Mouse (Mus musculus) hindbrain, embryonic 16.5 days (tissue): ENCODE results near the gene Trip12. TPM values are rescaled to one million over a fixed set of nuclear protein-coding genes. Genes with fewer than 3 reads are reported as not detected.

Experiments used
- ATAC-seq: fragments of 200-750 bp; cut with Nextera tagmentation; 2 replicates; pipeline ENCODE4 v1.8.0; 2017; ENCODE audit warnings: moderate TSS enrichment, moderate library complexity
- H3K27ac ChIP-seq: fragments of 300-500 bp; sonication (generic); 2 replicates; pipeline ENCODE4 v1.5.1; 2014; ENCODE audit warnings: low read depth, mild to moderate bottlenecking, control low read depth, low read length, moderate library complexity
- H3K27me3 ChIP-seq: fragments of 300-500 bp; sonication (generic); replicated peaks from 2 replicates; pipeline ENCODE4 v1.6.1; 2014; ENCODE audit warnings: low read length; ENCODE audit not compliant: control insufficient read depth, insufficient read depth
- H3K36me3 ChIP-seq: fragments of 300-500 bp; sonication (generic); 2 replicates; pipeline ENCODE4 v1.6.1; 2014; ENCODE audit warnings: mild to moderate bottlenecking, low read length, moderate library complexity, mixed read lengths; ENCODE audit not compliant: control insufficient read depth, insufficient read depth
- H3K4me1 ChIP-seq: fragments of 300-500 bp; sonication (generic); 2 replicates; pipeline ENCODE4 v1.6.1; 2014; ENCODE audit warnings: low read depth, low read length; ENCODE audit not compliant: control insufficient read depth, insufficient read depth
- H3K4me2 ChIP-seq: fragments of 300-500 bp; sonication (generic); 2 replicates; pipeline ENCODE4 v1.6.1; 2014; ENCODE audit warnings: mild to moderate bottlenecking, low read length, control low read depth, moderate library complexity
- H3K4me3 ChIP-seq: fragments of 300-500 bp; sonication (generic); 2 replicates; pipeline ENCODE4 v1.5.1; 2014; ENCODE audit warnings: mild to moderate bottlenecking, low read length, control low read depth, moderate library complexity
- H3K9ac ChIP-seq: fragments of 300-500 bp; sonication (generic); 2 replicates; pipeline ENCODE4 v1.6.1; 2014; ENCODE audit warnings: low read depth, mild to moderate bottlenecking, control low read depth, low read length, moderate library complexity
- H3K9me3 ChIP-seq: fragments of 300-500 bp; sonication (generic); 2 replicates; pipeline ENCODE4 v1.6.1; 2014; ENCODE audit warnings: mild to moderate bottlenecking, low read length, moderate library complexity; ENCODE audit not compliant: control insufficient read depth
- WGBS: fragments of 180-500 bp; shearing (Covaris S2); extraction: QIAGEN DNeasy Blood & Tissue Kit; methylation state at CpG from one replicate; pipeline ENCODE4 v1.1.7; 2014; 5-methylcytosine and 5-hydroxymethylcytosine counted together
- polyA plus RNA-seq: library from polyadenylated mRNA; unstranded; fragments of >200 nt; fragmentation: Nextera tagmentation; extraction: Ambion mirVana; gene quantifications from 2 replicates; pipeline ENCODE4 v1.2.1, GENCODE M21; 2015

The Trip12 gene
- polyA plus RNA-seq, 1 experiment from 2014 or later = 37.6 TPM

GRCm38 (mm10) chr1:84758843-84759242 lies 81.5 kb downstream of the Trip12 start:
- H3K9ac ChIP-seq = no peak overlapping the region
- peaks cover 28% of the 10 kb centered on the region for H3K36me3 ChIP-seq
- H3K27ac ChIP-seq = no peak overlapping the region
- no peaks in the 10 kb centered on the region for H3K4me1 ChIP-seq
- H3K4me3 ChIP-seq = no peak overlapping the region
- WGBS = 88% methylated on average over 4 of the region's 4 CpGs
- no peak overlapping the region for H3K4me2 ChIP-seq
- no peaks in the 10 kb centered on the region for H3K9me3 ChIP-seq
- ATAC-seq = no peak
- no peaks in the 10 kb centered on the region for H3K27me3 ChIP-seq

GRCm38 (mm10) chr1:84742156-84742555 lies 98.2 kb downstream of the Trip12 start:
- no peak overlapping the region for H3K4me3 ChIP-seq

GRCm38 (mm10) chr1:84740080-84740479 lies 100.2 kb downstream of the Trip12 start:
- no peak overlapping the region for H3K4me3 ChIP-seq
- no peaks in the 10 kb centered on the region for H3K27me3 ChIP-seq
- no peak for ATAC-seq
- WGBS = 97% methylated on average over 1 of the region's 1 CpGs
- H3K4me1 ChIP-seq = no peaks in the 10 kb centered on the region
- H3K36me3 ChIP-seq = peaks cover 32% of the 10 kb centered on the region
- no peak overlapping the region for H3K27ac ChIP-seq
- no peaks in the 10 kb centered on the region for H3K9me3 ChIP-seq
- H3K4me2 ChIP-seq = no peak overlapping the region
- H3K9ac ChIP-seq = no peak overlapping the region

More at GRCm38 (mm10) chr1:84742156-84742555, 98.2 kb downstream of the Trip12 start:
- H3K4me1 ChIP-seq = no peaks in the 10 kb centered on the region
- no peaks in the 10 kb centered on the region for H3K9me3 ChIP-seq
- no peak overlapping the region for H3K4me2 ChIP-seq
- no peaks in the 10 kb centered on the region for H3K27me3 ChIP-seq
- 98% methylated on average over 3 of the region's 3 CpGs for WGBS
- H3K27ac ChIP-seq = no peak overlapping the region
- peaks cover 31% of the 10 kb centered on the region for H3K36me3 ChIP-seq
- H3K9ac ChIP-seq = no peak overlapping the region
- no peak for ATAC-seq

GRCm38 (mm10) chr1:84737097-84737496 lies 103.2 kb downstream of the Trip12 start:
- Histone ChIP-seq H3K9ac (no peak overlapping the region), H3K4me3 (no peak overlapping the region), H3K27me3 (no peaks in the 10 kb centered on the region), H3K4me2 (no peak overlapping the region), H3K4me1 (no peaks in the 10 kb centered on the region), H3K9me3 (no peaks in the 10 kb centered on the region), H3K36me3 (peaks cover 24% of the 10 kb centered on the region), H3K27ac (no peak overlapping the region)
- ATAC-seq = no peak
- WGBS = 42% methylated on average over 1 of the region's 1 CpGs

GRCm38 (mm10) chr1:84733799-84734198 lies 106.5 kb downstream of the Trip12 start:
- ATAC-seq = no peak
- Histone ChIP-seq H3K36me3 (peaks cover 20% of the 10 kb centered on the region), H3K27me3 (no peaks in the 10 kb centered on the region), H3K9ac (no peak overlapping the region), H3K4me1 (no peaks in the 10 kb centered on the region), H3K27ac (no peak overlapping the region), H3K4me2 (no peak overlapping the region), H3K9me3 (no peaks in the 10 kb centered on the region), H3K4me3 (no peak overlapping the region)
- WGBS = 67% methylated on average over 3 of the region's 3 CpGs

- H3K4me3 ChIP-seq = no peak overlapping the region
- no peaks in the 10 kb centered on the region for H3K4me1 ChIP-seq
- no peak for ATAC-seq
- no peaks in the 10 kb centered on the region for H3K27me3 ChIP-seq
- no peak overlapping the region for H3K27ac ChIP-seq
- H3K9me3 ChIP-seq = no peaks in the 10 kb centered on the region
- H3K36me3 ChIP-seq = peaks cover 10% of the 10 kb centered on the region
- WGBS = 77% methylated on average over 1 of the region's 1 CpGs
- H3K4me2 ChIP-seq = no peak overlapping the region
- no peak overlapping the region for H3K9ac ChIP-seq
Observed at GRCm38 (mm10) chr1:84731763-84732162, 108.6 kb downstream of the Trip12 start.

- H3K4me1 ChIP-seq = no peaks in the 10 kb centered on the region
- H3K27ac ChIP-seq = no peak overlapping the region
- H3K4me2 ChIP-seq = no peak overlapping the region
- peaks cover 23% of the 10 kb centered on the region for H3K36me3 ChIP-seq
- H3K9ac ChIP-seq = no peak overlapping the region
- H3K27me3 ChIP-seq = no peaks in the 10 kb centered on the region
- H3K4me3 ChIP-seq = no peak overlapping the region
- no peak for ATAC-seq
- no peaks in the 10 kb centered on the region for H3K9me3 ChIP-seq
Observed at GRCm38 (mm10) chr1:84722841-84723240, 117.5 kb downstream of the Trip12 start.

- no peaks in the 10 kb centered on the region for H3K27me3 ChIP-seq
- no peaks in the 10 kb centered on the region for H3K4me1 ChIP-seq
- no peak for ATAC-seq
- no peak overlapping the region for H3K9ac ChIP-seq
- peaks cover 20% of the 10 kb centered on the region for H3K36me3 ChIP-seq
- H3K9me3 ChIP-seq = no peaks in the 10 kb centered on the region
- 91% methylated on average over 3 of the region's 3 CpGs for WGBS
- H3K4me2 ChIP-seq = no peak overlapping the region
- H3K27ac ChIP-seq = no peak overlapping the region
- no peak overlapping the region for H3K4me3 ChIP-seq
Observed at GRCm38 (mm10) chr1:84722371-84722770, 117.9 kb downstream of the Trip12 start.

GRCm38 (mm10) chr1:84721942-84722341 lies 118.4 kb downstream of the Trip12 start:
- no peak for ATAC-seq

More at GRCm38 (mm10) chr1:84721942-84722341, 118.4 kb downstream of the Trip12 start:
- WGBS = 93% methylated on average over 3 of the region's 3 CpGs
- Histone ChIP-seq H3K36me3 (peaks cover 20% of the 10 kb centered on the region), H3K4me2 (no peak overlapping the region), H3K9ac (no peak overlapping the region), H3K4me3 (no peak overlapping the region), H3K9me3 (no peaks in the 10 kb centered on the region), H3K27me3 (no peaks in the 10 kb centered on the region), H3K4me1 (no peaks in the 10 kb centered on the region), H3K27ac (no peak overlapping the region)
